Mouse (Mus musculus) MN1 (cell line): Measurements from ENCODE around the gene Slc7a11.

Experiments used
- DNase-seq: peaks from one replicate; pipeline ENCODE4 v3.0.0-alpha.2; 2016; ENCODE audit warnings: low spot score

Slc7a11 gene

GRCm38 (mm10) chr3:50388786-50389185, 54.6 kb downstream of the Slc7a11 start:
- no peak for DNase-seq

GRCm38 (mm10) chr3:50388288-50388687, 55.1 kb downstream of the Slc7a11 start:
- no peak for DNase-seq

GRCm38 (mm10) chr3:50387280-50387679, 56.1 kb downstream of the Slc7a11 start:
- no peak for DNase-seq

GRCm38 (mm10) chr3:50386561-50387221, 56.7 kb downstream of the Slc7a11 start:
- no peak for DNase-seq

- DNase-seq, result no peak
Observed at GRCm38 (mm10) chr3:50386066-50386465, 57.3 kb downstream of the Slc7a11 start.

- no peak for DNase-seq
Observed at GRCm38 (mm10) chr3:50382729-50383128, 60.7 kb downstream of the Slc7a11 start.

GRCm38 (mm10) chr3:50381861-50382693, 61.3 kb downstream of the Slc7a11 start:
- DNase-seq, result no peak

GRCm38 (mm10) chr3:50381160-50381860, 62.1 kb downstream of the Slc7a11 start:
- DNase-seq, result peak; percentile 67

- DNase-seq, result no peak
Observed at GRCm38 (mm10) chr3:50379942-50380341, 63.5 kb downstream of the Slc7a11 start.

GRCm38 (mm10) chr3:50375477-50375876, 67.9 kb downstream of the Slc7a11 start:
- no peak for DNase-seq

- DNase-seq, result no peak
Observed at GRCm38 (mm10) chr3:50369791-50370190, 73.6 kb downstream of the Slc7a11 start.

- no peak for DNase-seq
Observed at GRCm38 (mm10) chr3:50367175-50367574, 76.2 kb downstream of the Slc7a11 start.

GRCm38 (mm10) chr3:50363659-50364058, 79.8 kb downstream of the Slc7a11 start:
- no peak for DNase-seq

GRCm38 (mm10) chr3:50347081-50347480, 96.3 kb downstream of the Slc7a11 start:
- no peak for DNase-seq

GRCm38 (mm10) chr3:50344411-50344810, 99.0 kb downstream of the Slc7a11 start:
- DNase-seq, result no peak

- DNase-seq, result no peak
Observed at GRCm38 (mm10) chr3:50324524-50324923, 118.9 kb downstream of the Slc7a11 start.

- DNase-seq, result no peak
Observed at GRCm38 (mm10) chr3:50323881-50324280, 119.5 kb downstream of the Slc7a11 start.

- DNase-seq, result no peak
Observed at GRCm38 (mm10) chr3:50320862-50321261, 122.6 kb downstream of the Slc7a11 start.

- DNase-seq, result no peak
Observed at GRCm38 (mm10) chr3:50318074-50318473, 125.3 kb downstream of the Slc7a11 start.

GRCm38 (mm10) chr3:50313816-50314215, 129.6 kb downstream of the Slc7a11 start:
- DNase-seq, result no peak

GRCm38 (mm10) chr3:50307339-50308327, 135.8 kb downstream of the Slc7a11 start:
- no peak for DNase-seq

GRCm38 (mm10) chr3:50306334-50306733, 137.1 kb downstream of the Slc7a11 start:
- DNase-seq, result no peak
